Mouse (Mus musculus): Measurements from ENCODE around the gene Slc13a3.

The Slc13a3 gene

DNA sequence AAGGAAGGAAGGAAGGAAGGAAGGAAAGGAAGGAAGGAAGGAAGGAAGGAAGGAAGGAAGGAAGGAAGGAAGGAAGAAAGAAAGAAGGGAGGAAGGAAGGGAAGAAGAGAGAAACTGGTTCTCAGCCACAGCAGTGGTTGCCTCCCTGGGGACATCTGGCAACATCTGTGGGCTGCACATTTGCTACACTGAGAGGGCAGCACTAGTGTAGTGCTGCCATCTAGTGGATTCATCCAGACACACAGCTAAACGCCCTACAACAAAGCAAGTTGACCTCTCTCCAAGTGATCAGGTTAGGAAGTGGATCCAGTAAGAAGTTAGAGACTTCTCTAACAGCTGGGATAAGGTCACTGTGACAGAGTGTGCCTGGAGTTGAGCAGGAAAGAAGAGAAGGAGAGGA is 112.2 kb downstream of the Slc13a3 start:
- peak; percentile 26 for DNase-seq

All from kidney, adult 11 months (tissue).